Mouse (Mus musculus): ENCODE data around the gene Mtrr. TPM values are rescaled to one million over a fixed set of nuclear protein-coding genes. Genes with fewer than 3 reads are reported as not detected.
"Not testable (repeated sequence)": the region's sequence is repeated elsewhere in the genome, so short reads cannot be mapped to it uniquely, and the experiment has no call there.

The Mtrr gene
- total RNA-seq, 1 experiment: 37.8 TPM

DNA sequence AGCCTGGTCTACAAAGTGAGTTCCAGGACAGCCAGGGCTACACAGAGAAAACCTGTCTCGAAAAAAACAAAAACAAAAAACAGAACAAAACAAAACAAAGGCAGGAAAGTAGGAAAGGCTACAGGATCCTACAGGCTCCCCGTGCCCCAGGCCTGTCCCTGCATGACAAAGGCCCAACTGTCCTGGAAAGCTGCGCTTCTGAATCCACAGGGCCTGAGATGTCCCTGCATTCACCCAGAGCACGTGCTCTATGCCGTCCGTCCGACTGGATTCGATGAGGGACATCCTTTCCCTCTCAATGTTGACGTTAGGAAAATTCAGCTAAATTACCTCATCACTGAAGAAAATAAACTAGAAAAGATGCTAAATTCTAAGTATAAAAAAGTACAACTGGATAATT is 13.8 kb downstream of the Mtrr start:
- no peak overlapping the region for H3K4me3 ChIP-seq (ENCODE audit: insufficient read depth in 1 of 2, low read depth in 1 of 2, low read length in 2 of 2, poor library complexity in 1 of 2, severe bottlenecking in 1 of 2)
- no peak overlapping the region for H3K9ac ChIP-seq (ENCODE audit: insufficient read depth, low read depth, low read length, poor library complexity, severe bottlenecking)
- H3K4me1 ChIP-seq (ENCODE audit: control insufficient read depth in 2 of 2, insufficient read depth in 2 of 2, low read length in 2 of 2, poor library complexity in 1 of 2): peaks cover 2 to 7% of the 10 kb centered on the region in 2 experiments; a peak in 2 of 4 replicates
- no peak overlapping the region; the same call in 1 of the 2 replicates for H3K27ac ChIP-seq (ENCODE audit: insufficient read depth, low read depth, low read length, poor library complexity, severe bottlenecking)
- in situ Hi-C loops (cut with MboI; ENCODE audit: low sequenced_read_pairs in 2 of 2, unreplicated experiment in 2 of 2): no loop called here
- TF ChIP-seq HCFC1 (IDR thresholded peaks at IDR 0.05; ENCODE audit: borderline replicate concordance, insufficient read depth, low read length) (no peak), MAFK (IDR thresholded peaks at IDR 0.05; ENCODE audit: insufficient read depth, low read depth, low read length) (no peak), ZNF384 (IDR thresholded peaks at IDR 0.05; ENCODE audit: low read depth, low read length) (no peak), CHD2 (IDR thresholded peaks at IDR 0.05; ENCODE audit: low read depth, low read length) (no peak), ZC3H11A (IDR thresholded peaks at IDR 0.05; ENCODE audit: borderline replicate concordance, low read depth, low read length) (no peak)
- H3K36me3 ChIP-seq (ENCODE audit: control insufficient read depth, insufficient read depth, low read length, poor library complexity, severe bottlenecking): peaks cover 59% of the 10 kb centered on the region
- H3K9me3 ChIP-seq (ENCODE audit: control insufficient read depth, insufficient read depth, low read depth, low read length): no peaks in the 10 kb centered on the region
- DNase-seq (ENCODE audit: low read depth, low spot score): no peak

DNA sequence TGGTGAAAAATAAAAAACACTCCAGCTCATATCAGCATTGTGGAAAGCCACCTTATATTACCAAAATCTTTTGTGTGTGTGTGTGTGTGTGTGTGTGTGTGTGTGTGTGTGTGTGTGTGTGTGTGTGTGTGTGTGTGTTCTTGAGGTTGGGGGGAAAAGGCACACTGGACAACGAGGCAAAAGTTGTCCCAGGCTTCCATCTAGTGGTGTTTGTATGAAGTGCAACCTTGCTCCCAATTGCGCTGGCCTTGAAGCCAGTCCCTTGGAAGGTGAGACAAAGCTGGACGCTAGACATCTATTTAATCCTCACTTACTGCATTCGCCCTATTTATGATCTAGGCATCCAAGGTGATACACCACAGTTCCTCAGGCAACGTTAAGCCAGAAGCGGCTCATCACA is 28.6 kb downstream of the Mtrr start:
- H3K4me3 ChIP-seq (ENCODE audit: insufficient read depth in 1 of 2, low read depth in 1 of 2, low read length in 2 of 2, poor library complexity in 1 of 2, severe bottlenecking in 1 of 2); H3K9ac ChIP-seq (ENCODE audit: insufficient read depth, low read depth, low read length, poor library complexity, severe bottlenecking); in situ Hi-C loops (cut with MboI; ENCODE audit: low sequenced_read_pairs in 2 of 2, unreplicated experiment in 2 of 2); H3K9me3 ChIP-seq (ENCODE audit: control insufficient read depth, insufficient read depth, low read depth, low read length); H3K27ac ChIP-seq (ENCODE audit: insufficient read depth, low read depth, low read length, poor library complexity, severe bottlenecking); H3K36me3 ChIP-seq (ENCODE audit: control insufficient read depth, insufficient read depth, low read length, poor library complexity, severe bottlenecking); DNase-seq (ENCODE audit: low read depth, low spot score); H3K4me1 ChIP-seq (ENCODE audit: control insufficient read depth in 2 of 2, insufficient read depth in 2 of 2, low read length in 2 of 2, poor library complexity in 1 of 2): not testable (repeated sequence)

Other genes starting within 250 kb of the Mtrr start
- gene Fastkd3, start 85 bp upstream of the Mtrr start, total RNA-seq (2012; rRNA removed): 14.0 and 18.7 TPM in 2 replicates
- 0.27 and 0.48 TPM in 2 replicates for gene 1700001L19Rik, start 15.3 kb upstream of the Mtrr start, total RNA-seq (2012; rRNA removed)

Measured in ES-E14 (cell line).